Mouse (Mus musculus) heart, embryonic 10.5 days (tissue): ENCODE results near the gene Mrgprb2. TPM values are rescaled to one million over a fixed set of nuclear protein-coding genes. Genes with fewer than 3 reads are reported as not detected.

Experiments used
- DNase-seq: peaks from one replicate; pipeline ENCODE4 v3.0.0-alpha.2; 2017; ENCODE audit warnings: low spot score
- H3K27ac ChIP-seq: fragments of 300-500 bp; sonication (generic); 2 replicates; pipeline ENCODE4 v1.5.1; 2016; ENCODE audit warnings: mild to moderate bottlenecking
- H3K27me3 ChIP-seq: fragments of 300-500 bp; sonication (generic); 2 replicates; pipeline ENCODE4 v1.6.1; 2016; ENCODE audit warnings: mild to moderate bottlenecking; ENCODE audit not compliant: poor library complexity, insufficient read depth, severe bottlenecking
- H3K36me3 ChIP-seq: fragments of 300-500 bp; sonication (generic); 2 replicates; pipeline ENCODE4 v1.6.1; 2016; ENCODE audit warnings: mild to moderate bottlenecking, moderate library complexity
- H3K4me1 ChIP-seq: fragments of 300-500 bp; sonication (generic); 2 replicates; pipeline ENCODE4 v1.6.1; 2016; ENCODE audit warnings: mild to moderate bottlenecking
- H3K4me3 ChIP-seq: fragments of 300-500 bp; sonication (generic); 2 replicates; pipeline ENCODE4 v1.5.1; 2016; ENCODE audit warnings: mild to moderate bottlenecking, moderate library complexity
- H3K9me3 ChIP-seq: fragments of 300-500 bp; sonication (generic); 2 replicates; pipeline ENCODE4 v1.6.1; 2016; ENCODE audit warnings: mild to moderate bottlenecking, moderate library complexity
- polyA plus RNA-seq: library from polyadenylated mRNA; unstranded; fragments of >200 nt; fragmentation: Nextera tagmentation; extraction: Ambion mirVana; gene quantifications from 2 replicates; pipeline ENCODE4 v1.2.1, GENCODE M21; 2016

Mrgprb2 gene
- not detected in 2 replicates for polyA plus RNA-seq

GRCm38 (mm10) chr7:48557986-48558385 lies at the start of gene Mrgprb2:
Gene Mrgprb2, minus strand, starts transcription at chr7:48558086.
- Histone ChIP-seq H3K4me3 (no peak within 1 kb of the TSS), H3K27ac (no peak within 1 kb of the TSS), H3K27me3 (no peaks in the 10 kb centered on the region), H3K9me3 (peaks cover 11% of the 10 kb centered on the region), H3K4me1 (no peaks in the 10 kb centered on the region), H3K36me3 (no peaks in the 10 kb centered on the region)
- no peak for DNase-seq

Other genes with a start within 250 kb of the Mrgprb2 start
- gene Mrgprb8, start 169.6 kb downstream of the Mrgprb2 start, polyA plus RNA-seq = not detected in 2 replicates
- gene Mrgprb1, start 101.7 kb downstream of the Mrgprb2 start, polyA plus RNA-seq = not detected in 2 replicates
- gene Mrgprx2, start 58.8 kb downstream of the Mrgprb2 start, polyA plus RNA-seq = not detected in 2 replicates
- gene Mrgprb3, start 85.7 kb upstream of the Mrgprb2 start, polyA plus RNA-seq = not detected in 2 replicates
- 34.8 and 37.7 TPM in 2 replicates for gene Zdhhc13, start 230.9 kb upstream of the Mrgprb2 start, polyA plus RNA-seq